Mouse (Mus musculus): ENCODE data around the gene Olfr1472. TPM values are rescaled to one million over a fixed set of nuclear protein-coding genes. Genes with fewer than 3 reads are reported as not detected.
"Not testable (repeated sequence)": the region's sequence is repeated elsewhere in the genome, so short reads cannot be mapped to it uniquely, and the experiment has no call there.

Gene Olfr1472
- total RNA-seq (2017): not detected in 2 replicates

DNA sequence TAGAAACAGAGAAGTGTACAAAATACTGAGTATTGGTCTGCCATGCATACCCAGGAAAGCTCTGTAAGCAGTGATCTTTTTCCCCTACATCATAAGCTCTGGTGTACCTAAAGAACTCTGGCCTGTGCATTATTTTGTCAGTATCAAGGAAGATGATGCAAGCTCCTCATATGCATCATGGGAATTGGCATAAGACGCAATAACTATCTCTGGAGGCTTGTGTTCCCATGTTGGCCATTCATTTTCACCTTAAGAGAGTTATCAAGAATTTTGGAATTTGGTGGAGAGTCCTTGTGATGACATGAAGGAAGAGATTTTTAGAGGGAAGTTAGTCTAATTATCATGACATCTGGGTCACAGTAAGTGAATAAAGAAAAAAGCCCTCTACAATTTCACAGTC, at the start of gene Olfr1472:
Gene Olfr1472, minus strand, starts transcription at position 101 of the 400 bp plus-strand sequence.
- ATAC-seq (replicated peaks in 1 of 2; ENCODE audit: insufficient read depth in 1 of 2, low FRiP score in 2 of 2, low TSS enrichment in 1 of 2, low read depth in 1 of 2, poor library complexity in 2 of 2, severe bottlenecking in 2 of 2): no peak

DNA sequence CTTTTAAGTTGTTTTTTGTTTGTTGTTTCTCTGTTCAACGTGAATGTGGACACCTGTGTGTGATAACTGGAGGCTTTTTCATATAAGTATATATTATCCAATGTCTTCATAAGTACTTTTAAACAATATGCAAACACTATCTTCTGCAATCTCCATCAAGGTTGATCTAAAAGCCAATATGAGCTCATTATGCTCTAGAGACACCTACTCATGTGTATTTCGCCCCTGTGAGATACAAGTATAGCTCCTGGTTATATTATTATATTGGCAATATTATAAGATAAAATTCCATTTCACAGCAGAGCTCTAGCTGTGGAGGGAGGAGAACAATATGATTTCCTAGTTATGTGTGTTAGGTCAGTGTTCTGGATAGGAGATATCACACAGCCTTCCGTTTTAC, 44.4 kb upstream of the Olfr1472 start, which contains the start of gene Olfr1477:
Gene Olfr1477, plus strand, starts transcription at position 301 of the 400 bp plus-strand sequence.
- ATAC-seq (replicated peaks in 1 of 2; ENCODE audit: insufficient read depth in 1 of 2, low FRiP score in 2 of 2, low TSS enrichment in 1 of 2, low read depth in 1 of 2, poor library complexity in 2 of 2, severe bottlenecking in 2 of 2): no peak

DNA sequence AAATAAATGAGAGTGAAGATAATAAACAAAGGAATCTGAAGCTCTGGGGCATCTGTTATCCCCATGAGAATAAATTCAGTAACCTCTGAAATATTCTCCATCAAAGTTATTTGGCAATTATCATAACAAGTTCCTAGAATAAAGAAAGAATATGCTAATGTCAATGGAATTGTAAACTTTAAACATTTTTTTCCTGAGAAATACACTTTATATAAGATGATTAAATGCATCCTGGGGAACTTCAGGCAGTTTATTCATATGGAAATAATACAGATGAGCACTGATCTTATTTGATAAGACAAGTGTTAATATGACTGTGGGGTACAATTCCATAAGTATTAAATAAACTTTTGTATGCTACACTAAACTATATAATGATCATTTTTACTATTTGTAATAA, 24.2 kb upstream of the Olfr1472 start, which contains the start of gene Olfr1475:
Gene Olfr1475, minus strand, starts transcription at position 101 of the 400 bp plus-strand sequence.
- ATAC-seq (replicated peaks in 1 of 2; ENCODE audit: insufficient read depth in 1 of 2, low FRiP score in 2 of 2, low TSS enrichment in 1 of 2, low read depth in 1 of 2, poor library complexity in 2 of 2, severe bottlenecking in 2 of 2): no peak

DNA sequence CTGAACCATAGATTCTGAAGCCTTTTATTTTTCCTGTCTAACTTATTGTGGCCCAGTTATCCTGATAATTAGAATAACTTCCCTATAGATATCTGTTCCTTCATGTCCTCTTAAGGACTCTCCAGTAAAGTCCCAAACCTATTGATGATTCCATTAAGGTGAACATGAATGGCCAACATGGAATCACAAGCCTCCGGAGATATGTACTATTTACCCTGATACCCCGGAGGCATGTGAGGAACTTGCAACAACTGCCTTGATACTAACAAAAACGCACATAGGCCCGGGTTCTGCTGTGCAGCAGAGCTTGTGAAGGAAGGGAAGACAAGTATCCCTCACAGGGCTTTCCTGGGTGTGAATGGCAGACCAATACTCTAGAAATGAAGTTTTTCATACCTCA, 13.4 kb upstream of the Olfr1472 start, which contains the start of gene Olfr1474:
Gene Olfr1474, plus strand, starts transcription at position 301 of the 400 bp plus-strand sequence.
- not testable (repeated sequence) for ATAC-seq (replicated peaks in 1 of 2; ENCODE audit: insufficient read depth in 1 of 2, low FRiP score in 2 of 2, low TSS enrichment in 1 of 2, low read depth in 1 of 2, poor library complexity in 2 of 2, severe bottlenecking in 2 of 2)

DNA sequence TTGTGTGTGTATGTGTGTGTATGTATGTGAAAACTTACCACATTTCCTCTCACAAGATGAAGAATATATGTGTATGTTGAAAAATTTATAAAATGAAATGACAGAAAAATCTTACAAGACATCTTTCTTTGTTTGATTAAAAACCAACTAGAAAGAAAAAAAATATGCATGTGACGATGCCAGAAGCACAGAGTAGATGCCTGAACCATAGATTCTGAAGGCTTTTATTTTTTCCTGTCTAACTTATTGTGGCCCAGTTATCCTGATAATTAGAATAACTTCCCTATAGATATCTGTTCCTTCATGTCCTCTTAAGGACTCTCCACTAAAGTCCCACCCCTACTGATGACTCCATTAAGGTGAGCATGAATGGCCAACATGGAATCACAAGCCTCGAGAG, 12.8 kb downstream of the Olfr1472 start, which contains the start of gene Olfr1471:
Gene Olfr1471, plus strand, starts transcription at position 301 of the 400 bp plus-strand sequence.
- ATAC-seq (replicated peaks in 1 of 2; ENCODE audit: insufficient read depth in 1 of 2, low FRiP score in 2 of 2, low TSS enrichment in 1 of 2, low read depth in 1 of 2, poor library complexity in 2 of 2, severe bottlenecking in 2 of 2): not testable (repeated sequence)

DNA sequence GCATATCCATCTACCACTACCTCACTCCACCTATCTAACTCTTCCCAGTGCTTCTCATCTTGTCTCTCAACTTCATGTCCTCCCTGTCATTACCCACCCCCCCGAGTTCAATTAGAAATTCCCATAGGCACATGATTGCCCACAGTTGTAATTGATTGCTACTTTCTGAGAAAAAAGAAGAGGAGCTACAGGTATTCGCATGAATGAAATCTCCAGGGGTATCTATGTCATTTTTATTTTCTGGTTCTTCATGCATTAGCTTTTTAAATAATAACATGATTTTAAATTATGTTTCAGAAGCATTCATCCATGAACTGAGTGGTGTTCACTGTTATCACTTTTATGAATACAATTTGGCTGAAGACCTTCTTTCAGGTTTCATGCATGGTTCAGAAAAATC, 48.3 kb downstream of the Olfr1472 start, which contains the start of gene Olfr1469:
Gene Olfr1469, plus strand, starts transcription at position 301 of the 400 bp plus-strand sequence.
- ATAC-seq (replicated peaks in 1 of 2; ENCODE audit: insufficient read depth in 1 of 2, low FRiP score in 2 of 2, low TSS enrichment in 1 of 2, low read depth in 1 of 2, poor library complexity in 2 of 2, severe bottlenecking in 2 of 2): no peak

Other genes starting within 250 kb of the Olfr1472 start
- not detected in 2 replicates for gene Olfr1463, start 224.8 kb downstream of the Olfr1472 start, total RNA-seq (2017)
- gene Olfr1465, start 140.5 kb downstream of the Olfr1472 start, total RNA-seq (2017): not detected in 2 replicates
- gene Olfr1466, start 117.2 kb downstream of the Olfr1472 start, total RNA-seq (2017): not detected in 2 replicates
- not detected in 2 replicates for gene Olfr1467, start 93.8 kb downstream of the Olfr1472 start, total RNA-seq (2017)
- gene Olfr1469, start 48.2 kb downstream of the Olfr1472 start, total RNA-seq (2017): not detected in 2 replicates
- gene Olfr1471, start 12.7 kb downstream of the Olfr1472 start, total RNA-seq (2017): not detected in 2 replicates
- not detected in 2 replicates for gene Olfr1474, start 13.5 kb upstream of the Olfr1472 start, total RNA-seq (2017)
- not detected in 2 replicates for gene Olfr1475, start 24.1 kb upstream of the Olfr1472 start, total RNA-seq (2017)
- gene Olfr1477, start 44.5 kb upstream of the Olfr1472 start, total RNA-seq (2017): not detected in 2 replicates
- gene Olfr1480, start 71.8 kb upstream of the Olfr1472 start, total RNA-seq (2017): not detected in 2 replicates
- gene Olfr1484, start 127.4 kb upstream of the Olfr1472 start, total RNA-seq (2017): not detected in 2 replicates
- gene Olfr1487, start 161.3 kb upstream of the Olfr1472 start, total RNA-seq (2017): not detected in 2 replicates
- gene Olfr1489, start 175.5 kb upstream of the Olfr1472 start, total RNA-seq (2017): not detected in 2 replicates
- gene Olfr1490, start 195.0 kb upstream of the Olfr1472 start, total RNA-seq (2017): not detected in 2 replicates
- gene Olfr1491, start 241.2 kb upstream of the Olfr1472 start, total RNA-seq (2017): not detected in 2 replicates